Mouse (Mus musculus) heart, adult 2 months (tissue): ENCODE data around the gene Psap.

Source experiments
- CTCF ChIP-seq: fragments of 200-600 bp; IDR thresholded peaks from 2 replicates; pipeline ENCODE4 v1.8.1; 2022; ENCODE audit warnings: antibody characterized with exemption, mild to moderate bottlenecking, moderate library complexity
- EP300 ChIP-seq: fragments of 200-500 bp; IDR thresholded peaks from 2 replicates; pipeline ENCODE4 v1.6.1; 2011; ENCODE audit warnings: low read depth, low read length, control low read depth; ENCODE audit not compliant: insufficient read depth

DNA sequence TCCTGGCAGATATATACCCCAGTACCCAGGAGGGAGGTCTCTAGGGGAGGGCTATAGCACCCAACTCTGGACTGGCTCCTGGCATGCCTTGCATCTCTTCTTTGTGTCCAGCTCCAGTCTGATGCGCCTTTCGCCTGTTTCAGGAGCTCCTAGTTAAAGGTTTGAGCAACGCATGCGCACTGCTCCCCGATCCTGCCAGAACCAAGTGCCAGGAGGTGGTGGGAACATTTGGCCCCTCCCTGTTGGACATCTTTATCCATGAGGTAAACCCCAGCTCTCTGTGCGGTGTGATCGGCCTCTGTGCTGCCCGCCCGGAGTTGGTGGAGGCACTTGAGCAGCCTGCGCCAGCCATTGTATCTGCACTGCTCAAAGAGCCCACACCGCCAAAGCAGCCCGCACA, 22.2 kb downstream of the Psap start:
- TF ChIP-seq CTCF: no peak
- TF ChIP-seq EP300: no peak
